8 mouse cellular contexts compared by ENCODE assay signal in genomic region chr6:142545132-142545531, GRCm38 (mm10). TPM values are rescaled to one million over a fixed set of nuclear protein-coding genes. Genes with fewer than 3 reads are reported as not detected.
DNase-seq lines count a peak whose midpoint lies in the region; ATAC-seq and TF ChIP-seq lines count a peak whose summit lies in the region.
"Had no signal": no experiment of that assay in that cellular context is flagged by ENCODE, and none has a peak within 500 bp of the region (broad histone marks: within the 10 kb centered on the region; RNA-seq: fewer than 3 reads in every experiment).

No protein-coding gene starts in this region.

- no peak for DNase-seq in neural tube, embryonic 10.5 days (ENCODE audit: extremely low spot score, low spot score)
- no peak for DNase-seq in heart, embryonic 10.5 days (ENCODE audit: low spot score)
- peak; percentile 75 for DNase-seq in kidney, postnatal 0 days (ENCODE audit: low spot score)
- no peak for DNase-seq in stomach, postnatal 0 days (ENCODE audit: low spot score)
- no peak for DNase-seq in spleen, adult 12 weeks (ENCODE audit: low spot score)
- DNase-seq in adrenal gland, postnatal 10 days = no peak

- no peaks in the 10 kb centered on the region for H3K9me3 ChIP-seq in neural tube, embryonic 12.5 days
- no peaks in the 10 kb centered on the region for H3K9me3 ChIP-seq in heart, embryonic 10.5 days
- no peaks in the 10 kb centered on the region for H3K9me3 ChIP-seq in kidney, postnatal 0 days (replicated peaks; ENCODE audit: low read length)
- no peaks in the 10 kb centered on the region for H3K9me3 ChIP-seq in stomach, postnatal 0 days (ENCODE audit: control insufficient read depth, low read length)

- H3K36me3 ChIP-seq in neural tube, embryonic 12.5 days = no peaks in the 10 kb centered on the region
- H3K36me3 ChIP-seq in heart, embryonic 10.5 days = no peaks in the 10 kb centered on the region
- no peaks in the 10 kb centered on the region for H3K36me3 ChIP-seq in kidney, postnatal 0 days (ENCODE audit: insufficient read depth, low read length)
- H3K36me3 ChIP-seq in stomach, postnatal 0 days (ENCODE audit: control insufficient read depth, insufficient read depth, low read length) = no peaks in the 10 kb centered on the region

- no peak for ATAC-seq in neural tube, embryonic 12.5 days (ENCODE audit: low FRiP score, low read depth)
- ATAC-seq in kidney, postnatal 0 days (replicated peaks; ENCODE audit: low FRiP score, low read depth) = no peak; the same call in 1 of the 2 replicates
- peak; percentile 38; the same call in 1 of the 2 replicates for ATAC-seq in stomach, postnatal 0 days (ENCODE audit: low FRiP score, low TSS enrichment)

- H3K4me3 ChIP-seq in neural tube, embryonic 12.5 days = no peak overlapping the region
- peak overlapping the region; percentile 29; the same call in 1 of the 2 replicates for H3K4me3 ChIP-seq in heart, embryonic 10.5 days
- H3K4me3 ChIP-seq in kidney, postnatal 0 days (replicated peaks; ENCODE audit: low read depth, low read length) = no peak overlapping the region
- H3K4me3 ChIP-seq in stomach, postnatal 0 days (ENCODE audit: low read depth, low read length) = no peak overlapping the region

- H3K4me2 ChIP-seq in neural tube, embryonic 12.5 days (replicated peaks) = 0 out of 2 replicates have a peak overlapping the region, but pooled peaks have one; percentile 16
- H3K4me2 ChIP-seq in kidney, postnatal 0 days (ENCODE audit: low read length) = no peak overlapping the region
- H3K4me2 ChIP-seq in stomach, postnatal 0 days (replicated peaks; ENCODE audit: low read depth) = no peak overlapping the region
- H3K4me2 ChIP-seq: liver, embryonic 11.5 days had no signal

- H3K4me1 ChIP-seq in neural tube, embryonic 12.5 days = no peaks in the 10 kb centered on the region
- no peaks in the 10 kb centered on the region for H3K4me1 ChIP-seq in heart, embryonic 10.5 days
- H3K4me1 ChIP-seq in kidney, postnatal 0 days (replicated peaks; ENCODE audit: insufficient read depth, low read length) = peaks cover 2% of the 10 kb centered on the region; the same call in 1 of the 2 replicates
- no peaks in the 10 kb centered on the region; the same call in 1 of the 2 replicates for H3K4me1 ChIP-seq in stomach, postnatal 0 days (replicated peaks; ENCODE audit: control insufficient read depth, insufficient read depth)

- 52% methylated on average over 14 of the region's 14 CpGs for WGBS in neural tube, embryonic 12.5 days
- WGBS in heart, embryonic 10.5 days = 50% methylated on average over 14 of the region's 14 CpGs
- 44% methylated on average over 14 of the region's 14 CpGs for WGBS in kidney, postnatal 0 days
- 49% methylated on average over 14 of the region's 14 CpGs for WGBS in stomach, postnatal 0 days

- H3K9ac ChIP-seq in neural tube, embryonic 12.5 days = no peak overlapping the region
- H3K9ac ChIP-seq in kidney, postnatal 0 days (ENCODE audit: low read depth, low read length) = no peak overlapping the region
- no peak overlapping the region for H3K9ac ChIP-seq in stomach, postnatal 0 days (ENCODE audit: low read length)

- H3K27me3 ChIP-seq in neural tube, embryonic 12.5 days (replicated peaks) = no peaks in the 10 kb centered on the region
- H3K27me3 ChIP-seq in heart, embryonic 10.5 days (ENCODE audit: insufficient read depth, poor library complexity, severe bottlenecking) = no peaks in the 10 kb centered on the region
- no peaks in the 10 kb centered on the region for H3K27me3 ChIP-seq in kidney, postnatal 0 days (ENCODE audit: insufficient read depth, low read length)
- no peaks in the 10 kb centered on the region for H3K27me3 ChIP-seq in stomach, postnatal 0 days (ENCODE audit: control insufficient read depth, insufficient read depth, low read length)

- no peak for TF ChIP-seq CTCF in kidney, postnatal 0 days (IDR thresholded peaks at IDR 0.05; ENCODE audit: low read depth)
- no peak for TF ChIP-seq CTCF in stomach, postnatal 0 days (IDR thresholded peaks at IDR 0.05; ENCODE audit: low read depth)

- no peak overlapping the region for H3K27ac ChIP-seq in neural tube, embryonic 12.5 days
- 0 out of 2 replicates have a peak overlapping the region, but pooled peaks have one; percentile 4 for H3K27ac ChIP-seq in heart, embryonic 10.5 days
- peak overlapping the region; percentile 40; the same call in 1 of the 2 replicates for H3K27ac ChIP-seq in kidney, postnatal 0 days
- H3K27ac ChIP-seq in stomach, postnatal 0 days (replicated peaks) = peak overlapping the region; percentile 58; the same call in 1 of the 2 replicates

- TF ChIP-seq EP300 in stomach, postnatal 0 days (optimal IDR thresholded peaks at IDR 0.05) = no peak

RNA-seq across cellular contexts. Expression of gene Kcnj8, which starts 26.3 kb away (rescaled TPM):
- 6.6 and 8.4 TPM in 2 replicates for polyA plus RNA-seq in neural tube, embryonic 12.5 days (2016; fragmentation: Nextera tagmentation; extraction: Ambion mirVana)
- 0.70 and 1.4 TPM in 2 replicates for polyA plus RNA-seq in heart, embryonic 10.5 days (2016; fragmentation: Nextera tagmentation; extraction: Ambion mirVana)
- 31.1 and 35.9 TPM in 2 replicates for polyA plus RNA-seq in kidney, postnatal 0 days (2015; fragmentation: Nextera tagmentation; extraction: Ambion mirVana)
- polyA plus RNA-seq in stomach, postnatal 0 days (2015; fragmentation: Nextera tagmentation; extraction: Ambion mirVana) = 44.6 and 45.4 TPM in 2 replicates
- total RNA-seq in adrenal gland, postnatal 10 days (2021) = 10 to 100 TPM; 22.2 to 23.9 TPM

RNA-seq across cellular contexts. Expression of gene Ldhb, which starts 37.4 kb away (rescaled TPM):
- 495 and 509 TPM in 2 replicates for polyA plus RNA-seq in neural tube, embryonic 12.5 days (2016; fragmentation: Nextera tagmentation; extraction: Ambion mirVana)
- polyA plus RNA-seq in heart, embryonic 10.5 days (2016; fragmentation: Nextera tagmentation; extraction: Ambion mirVana) = 470 and 619 TPM in 2 replicates
- 1,564 and 1,601 TPM in 2 replicates for polyA plus RNA-seq in kidney, postnatal 0 days (2015; fragmentation: Nextera tagmentation; extraction: Ambion mirVana)
- polyA plus RNA-seq in stomach, postnatal 0 days (2015; fragmentation: Nextera tagmentation; extraction: Ambion mirVana) = 151 and 174 TPM in 2 replicates
- 100 to 1,000 TPM; 483 to 579 TPM for total RNA-seq in adrenal gland, postnatal 10 days (2021)
